Mouse (Mus musculus): ENCODE results near the gene Otop3.

Gene Otop3

GRCm38 (mm10) chr11:115319704-115320383, 14.7 kb upstream of the Otop3 start:
- peak; percentile 44 for DNase-seq

GRCm38 (mm10) chr11:115321906-115322693, 12.4 kb upstream of the Otop3 start, which contains the start of gene Ush1g:
Gene Ush1g, minus strand, starts transcription at chr11:115322041.
- DNase-seq, result peak; percentile 84

- no peak for DNase-seq
Measured at GRCm38 (mm10) chr11:115323354-115323753, 11.2 kb upstream of the Otop3 start.

GRCm38 (mm10) chr11:115326730-115327129, 7.8 kb upstream of the Otop3 start:
- DNase-seq, result no peak

- DNase-seq, result no peak
Measured at GRCm38 (mm10) chr11:115329339-115329738, 5.2 kb upstream of the Otop3 start.

GRCm38 (mm10) chr11:115335223-115335622, 692 bp downstream of the Otop3 start:
- DNase-seq, result no peak

GRCm38 (mm10) chr11:115336115-115336514, 1.6 kb downstream of the Otop3 start:
- DNase-seq, result peak; percentile 53

- DNase-seq, result no peak
Measured at GRCm38 (mm10) chr11:115337350-115337749, 2.8 kb downstream of the Otop3 start.

- no peak for DNase-seq
Measured at GRCm38 (mm10) chr11:115337826-115338225, 3.3 kb downstream of the Otop3 start.

- DNase-seq, result no peak
Measured at GRCm38 (mm10) chr11:115341246-115341645, 6.7 kb downstream of the Otop3 start.

GRCm38 (mm10) chr11:115341866-115342265, 7.3 kb downstream of the Otop3 start:
- no peak for DNase-seq

GRCm38 (mm10) chr11:115344967-115345366, 10.4 kb downstream of the Otop3 start:
- DNase-seq, result no peak

- DNase-seq, result peak; percentile 78
Measured at GRCm38 (mm10) chr11:115345515-115345914, 11.0 kb downstream of the Otop3 start.

- DNase-seq, result no peak
Measured at GRCm38 (mm10) chr11:115348681-115349248, 14.2 kb downstream of the Otop3 start.

- no peak for DNase-seq
Measured at GRCm38 (mm10) chr11:115349976-115350375, 15.4 kb downstream of the Otop3 start.

GRCm38 (mm10) chr11:115353375-115353774, 18.8 kb downstream of the Otop3 start:
- DNase-seq, result no peak

GRCm38 (mm10) chr11:115354183-115354582, 19.7 kb downstream of the Otop3 start:
- DNase-seq, result peak; percentile 87

- peak; percentile 88 for DNase-seq
Measured at GRCm38 (mm10) chr11:115358468-115358867, 23.9 kb downstream of the Otop3 start.

- no peak for DNase-seq
Measured at GRCm38 (mm10) chr11:115359293-115359692, 24.8 kb downstream of the Otop3 start.

- no peak for DNase-seq
Measured at GRCm38 (mm10) chr11:115359726-115360125, 25.2 kb downstream of the Otop3 start.

- no peak for DNase-seq
Measured at GRCm38 (mm10) chr11:115364136-115364535, 29.6 kb downstream of the Otop3 start.

- no peak for DNase-seq
Measured at GRCm38 (mm10) chr11:115366039-115366705, 31.6 kb downstream of the Otop3 start.

GRCm38 (mm10) chr11:115366706-115367394, 32.3 kb downstream of the Otop3 start:
- DNase-seq, result peak; percentile 49
